Mouse (Mus musculus): ENCODE data around the gene Eps8l1. TPM values are rescaled to one million over a fixed set of nuclear protein-coding genes. Genes with fewer than 3 reads are reported as not detected.

Gene Eps8l1
- polyA plus RNA-seq, 1 experiment from 2014 or later, result 8.8 TPM

DNA sequence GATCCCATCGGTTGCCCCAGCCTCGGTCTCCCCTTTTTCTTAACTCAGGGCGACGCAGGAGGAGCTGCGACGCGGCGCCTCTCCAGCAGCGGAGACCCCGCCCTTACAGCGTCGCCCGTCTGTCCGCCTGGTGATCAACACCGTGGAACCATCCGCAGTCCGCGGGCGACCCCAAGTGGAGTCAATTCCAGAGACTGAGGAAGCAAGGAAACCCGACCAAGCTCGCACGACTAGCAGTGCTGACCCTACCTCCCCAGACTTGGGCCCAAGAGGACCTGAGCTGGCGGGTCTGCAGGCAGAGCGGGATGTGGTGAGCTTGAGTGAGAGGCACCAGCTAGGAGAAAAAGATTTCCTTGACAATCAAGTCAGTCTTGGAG lies 10.7 kb downstream of the Eps8l1 start:
- WGBS, result 2% methylated on average over 24 of the region's 24 CpGs
- H3K9ac ChIP-seq (replicated peaks; ENCODE audit: low read length), result peak overlapping the region; percentile 43

DNA sequence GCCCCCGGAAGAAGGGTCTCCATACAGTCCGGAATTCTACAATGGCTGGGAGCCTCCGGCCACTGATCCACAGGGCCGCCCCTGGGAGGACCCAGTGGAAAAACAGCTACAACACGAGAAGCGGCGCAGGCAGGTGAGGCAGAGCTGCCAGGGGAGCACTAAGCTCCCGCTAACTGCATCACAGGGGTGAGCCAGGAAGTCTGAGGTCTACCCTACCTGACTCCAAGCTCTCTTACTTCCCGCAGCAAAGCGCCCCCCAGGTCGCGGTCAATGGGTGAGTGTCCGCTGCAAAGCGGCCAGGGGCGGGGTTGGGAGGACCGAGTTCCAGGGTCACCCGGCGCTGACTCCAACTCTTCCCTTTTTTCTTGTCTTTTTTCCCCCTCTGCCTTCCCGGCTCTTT lies 13.5 kb downstream of the Eps8l1 start:
- H3K27me3 ChIP-seq (ENCODE audit: insufficient read depth, low read length), result peaks cover 36% of the 10 kb centered on the region
- H3K36me3 ChIP-seq (ENCODE audit: insufficient read depth, low read length), result no peaks in the 10 kb centered on the region; the same call in 1 of the 2 replicates
- ATAC-seq (ENCODE audit: low FRiP score, low TSS enrichment), result no peak
- no peak overlapping the region for H3K9ac ChIP-seq (replicated peaks; ENCODE audit: low read length)
- no peaks in the 10 kb centered on the region for H3K9me3 ChIP-seq (ENCODE audit: low read length)
- peaks cover 14% of the 10 kb centered on the region for H3K4me1 ChIP-seq (ENCODE audit: insufficient read depth, low read length)
- peak overlapping the region; percentile 26; the same call in 1 of the 2 replicates for H3K4me2 ChIP-seq (replicated peaks; ENCODE audit: low read depth, low read length)
- H3K4me3 ChIP-seq (ENCODE audit: low read length), result no peak overlapping the region
- WGBS, result 11% methylated on average over 19 of the region's 19 CpGs
- no peak overlapping the region for H3K27ac ChIP-seq (ENCODE audit: low read length)

More for the DNA sequence above, 10.7 kb downstream of the Eps8l1 start:
- no peaks in the 10 kb centered on the region; the same call in 1 of the 2 replicates for H3K36me3 ChIP-seq (ENCODE audit: insufficient read depth, low read length)
- peak; percentile 90 for ATAC-seq (ENCODE audit: low FRiP score, low TSS enrichment)
- H3K9me3 ChIP-seq (ENCODE audit: low read length), result no peaks in the 10 kb centered on the region
- peak overlapping the region; percentile 39 for H3K4me3 ChIP-seq (ENCODE audit: low read length)
- H3K27me3 ChIP-seq (ENCODE audit: insufficient read depth, low read length), result peaks cover 36% of the 10 kb centered on the region
- peak overlapping the region; percentile 69 for H3K4me2 ChIP-seq (replicated peaks; ENCODE audit: low read depth, low read length)
- no peak overlapping the region for H3K27ac ChIP-seq (ENCODE audit: low read length)
- 0 out of 2 replicates have a peak, but pooled peaks cover 4% of the 10 kb centered on the region for H3K4me1 ChIP-seq (ENCODE audit: insufficient read depth, low read length)

DNA sequence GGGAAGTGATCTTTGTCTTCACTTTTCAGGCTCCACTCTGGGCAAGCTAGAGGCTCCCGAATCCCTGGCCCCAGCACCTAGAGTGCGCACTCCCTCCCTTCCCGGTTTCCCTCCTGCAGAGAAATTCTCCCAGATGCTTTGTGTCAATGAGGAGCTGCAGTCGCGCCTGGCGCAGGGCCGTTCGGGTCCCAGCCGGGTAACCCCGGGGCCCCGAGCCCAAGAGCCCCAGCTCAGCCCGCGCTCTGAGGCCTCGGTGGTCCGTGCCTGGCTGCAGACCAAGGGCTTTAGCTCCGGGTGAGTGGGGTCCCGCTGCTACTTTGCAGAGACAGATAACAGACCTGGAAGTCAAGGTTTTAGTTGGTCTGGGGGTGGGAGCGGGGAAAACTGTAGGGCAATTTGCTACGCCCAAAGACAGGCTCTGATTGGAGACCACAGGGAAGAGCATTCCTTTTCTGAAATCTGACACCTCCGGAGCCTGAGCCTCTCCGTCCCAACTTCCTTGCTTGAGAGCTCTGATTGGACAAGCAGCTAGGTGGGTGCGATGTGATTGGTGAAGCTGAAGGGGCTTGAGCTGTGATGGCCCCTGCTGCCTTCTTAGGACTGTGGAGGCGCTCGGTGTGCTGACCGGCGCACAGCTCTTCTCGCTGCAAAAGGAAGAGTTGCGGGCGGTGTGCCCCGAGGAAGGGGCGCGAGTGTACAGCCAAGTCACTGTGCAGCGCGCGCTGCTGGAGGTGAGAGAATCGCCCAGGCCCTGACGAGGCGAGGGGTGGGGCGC lies 17.7 kb downstream of the Eps8l1 start:
- Histone ChIP-seq H3K27me3 (ENCODE audit: insufficient read depth, low read length) (peaks cover 17% of the 10 kb centered on the region), H3K9ac (replicated peaks; ENCODE audit: low read length) (peak overlapping the region; percentile 78), H3K36me3 (ENCODE audit: insufficient read depth, low read length) (peaks cover 18% of the 10 kb centered on the region), H3K27ac (ENCODE audit: low read length) (peak overlapping the region; percentile 99), H3K4me2 (replicated peaks; ENCODE audit: low read depth, low read length) (peak overlapping the region; percentile 92), H3K9me3 (ENCODE audit: low read length) (no peaks in the 10 kb centered on the region), H3K4me1 (ENCODE audit: insufficient read depth, low read length) (peaks cover 24% of the 10 kb centered on the region), H3K4me3 (ENCODE audit: low read length) (peak overlapping the region; percentile 64)
- WGBS, result under 1% methylated on average over 39 of the region's 39 CpGs
- ATAC-seq (ENCODE audit: low FRiP score, low TSS enrichment), result peak; percentile 98

DNA sequence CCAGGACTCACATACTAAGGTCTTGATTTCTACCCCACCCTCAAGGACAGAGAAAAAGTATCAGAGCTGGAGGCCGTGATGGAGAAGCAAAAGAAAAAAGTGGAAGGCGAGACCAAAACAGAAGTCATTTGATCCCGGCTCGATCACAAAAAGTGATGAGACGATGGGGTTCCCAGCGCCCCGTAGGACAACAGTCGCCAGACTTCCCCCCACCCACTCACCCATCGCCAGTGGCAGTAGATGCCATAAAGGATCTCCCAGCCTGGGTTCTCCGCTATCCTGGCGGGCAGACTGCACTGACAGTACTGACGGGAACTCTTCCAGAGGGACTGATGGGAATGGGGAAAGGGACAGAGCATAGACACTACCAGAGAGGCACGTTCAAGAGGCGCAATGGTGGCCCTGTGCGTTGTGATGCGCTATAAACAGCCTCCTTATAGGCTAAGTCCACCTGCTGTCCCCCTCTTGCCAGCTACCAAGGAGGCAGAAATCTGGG lies 18.4 kb downstream of the Eps8l1 start:
- no peaks in the 10 kb centered on the region for H3K9me3 ChIP-seq (ENCODE audit: low read length)
- 5% methylated on average over 16 of the region's 16 CpGs for WGBS

DNA sequence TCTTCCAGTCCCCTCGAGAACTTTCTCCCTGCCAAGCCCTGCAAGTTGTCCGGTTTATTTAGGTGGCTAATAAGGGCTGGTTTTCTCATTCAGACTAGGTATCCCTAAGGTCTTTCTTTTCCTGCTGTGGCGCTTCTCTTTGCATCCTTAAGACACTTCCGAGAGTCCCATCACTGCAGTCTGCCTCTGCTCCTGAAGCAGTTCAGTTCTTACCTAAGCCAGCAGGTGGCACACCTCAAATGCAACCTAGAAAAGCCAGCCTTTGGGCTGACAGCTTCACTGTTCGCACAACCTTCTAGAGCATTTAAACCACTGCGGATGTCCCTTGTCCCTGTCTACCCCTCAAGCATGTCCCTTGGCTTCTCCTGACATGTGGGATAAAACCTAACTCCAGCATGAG lies 19.2 kb downstream of the Eps8l1 start:
- H3K4me1 ChIP-seq (ENCODE audit: insufficient read depth, low read length), result peaks cover 24% of the 10 kb centered on the region
- no peaks in the 10 kb centered on the region for H3K9me3 ChIP-seq (ENCODE audit: low read length)
- WGBS, result 25% methylated on average over 6 of the region's 6 CpGs
- peaks cover 30% of the 10 kb centered on the region for H3K36me3 ChIP-seq (ENCODE audit: insufficient read depth, low read length)
- H3K4me3 ChIP-seq (ENCODE audit: low read length), result no peak overlapping the region
- ATAC-seq (ENCODE audit: low FRiP score, low TSS enrichment), result no peak
- H3K4me2 ChIP-seq (replicated peaks; ENCODE audit: low read depth, low read length), result no peak overlapping the region
- H3K27ac ChIP-seq (ENCODE audit: low read length), result no peak overlapping the region
- 0 out of 2 replicates have a peak overlapping the region, but pooled peaks have one; percentile 12 for H3K9ac ChIP-seq (replicated peaks; ENCODE audit: low read length)
- H3K27me3 ChIP-seq (ENCODE audit: insufficient read depth, low read length), result peaks cover 4% of the 10 kb centered on the region; the same call in 1 of the 2 replicates

More for the DNA sequence above, 18.4 kb downstream of the Eps8l1 start:
- H3K27ac ChIP-seq (ENCODE audit: low read length), result peak overlapping the region; percentile 99
- peaks cover 12% of the 10 kb centered on the region for H3K27me3 ChIP-seq (ENCODE audit: insufficient read depth, low read length)
- H3K9ac ChIP-seq (replicated peaks; ENCODE audit: low read length), result peak overlapping the region; percentile 71
- H3K36me3 ChIP-seq (ENCODE audit: insufficient read depth, low read length), result peaks cover 24% of the 10 kb centered on the region
- H3K4me3 ChIP-seq (ENCODE audit: low read length), result peak overlapping the region; percentile 64
- peak; percentile 13 for ATAC-seq (ENCODE audit: low FRiP score, low TSS enrichment)
- peaks cover 24% of the 10 kb centered on the region for H3K4me1 ChIP-seq (ENCODE audit: insufficient read depth, low read length)
- peak overlapping the region; percentile 92 for H3K4me2 ChIP-seq (replicated peaks; ENCODE audit: low read depth, low read length)

- Histone ChIP-seq H3K4me1 (ENCODE audit: insufficient read depth, low read length) (peaks cover 23% of the 10 kb centered on the region), H3K9me3 (ENCODE audit: low read length) (no peaks in the 10 kb centered on the region), H3K4me2 (replicated peaks; ENCODE audit: low read depth, low read length) (no peak overlapping the region), H3K4me3 (ENCODE audit: low read length) (no peak overlapping the region), H3K36me3 (ENCODE audit: insufficient read depth, low read length) (peaks cover 43% of the 10 kb centered on the region), H3K27me3 (ENCODE audit: insufficient read depth, low read length) (no peaks in the 10 kb centered on the region), H3K9ac (replicated peaks; ENCODE audit: low read length) (no peak overlapping the region), H3K27ac (ENCODE audit: low read length) (no peak overlapping the region)
- no peak for ATAC-seq (ENCODE audit: low FRiP score, low TSS enrichment)
- WGBS, result 83% methylated on average over 12 of the region's 12 CpGs
Measured at GRCm38 (mm10) chr7:4482281-4482680, 21.8 kb downstream of the Eps8l1 start.

DNA sequence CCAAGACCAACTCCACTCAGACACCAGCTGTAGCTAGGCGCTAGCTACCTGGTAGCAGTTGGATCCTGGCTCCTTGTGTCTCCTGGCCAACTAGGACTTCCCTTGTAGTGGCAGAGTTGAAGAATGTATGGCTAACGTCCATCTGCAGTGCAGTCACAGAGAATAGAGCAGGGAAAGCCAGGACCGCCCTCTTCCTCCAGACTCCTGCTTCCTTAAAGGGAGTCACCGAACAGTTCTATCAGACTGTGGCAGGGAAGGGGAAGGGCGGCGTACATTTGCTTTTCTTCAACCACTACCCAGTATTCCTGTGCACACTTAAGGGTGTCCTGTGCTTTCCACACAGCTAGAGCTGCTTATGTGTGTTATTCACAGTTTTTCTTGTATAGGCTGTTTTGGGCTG lies 30.8 kb downstream of the Eps8l1 start:
- no peak overlapping the region for H3K9ac ChIP-seq (replicated peaks; ENCODE audit: low read length)
- H3K4me1 ChIP-seq (ENCODE audit: insufficient read depth, low read length), result peaks cover 8% of the 10 kb centered on the region; the same call in 1 of the 2 replicates
- H3K4me2 ChIP-seq (replicated peaks; ENCODE audit: low read depth, low read length), result no peak overlapping the region
- H3K27me3 ChIP-seq (ENCODE audit: insufficient read depth, low read length), result no peaks in the 10 kb centered on the region
- ATAC-seq (ENCODE audit: low FRiP score, low TSS enrichment), result no peak
- H3K9me3 ChIP-seq (ENCODE audit: low read length), result no peaks in the 10 kb centered on the region
- H3K36me3 ChIP-seq (ENCODE audit: insufficient read depth, low read length), result peaks cover 34% of the 10 kb centered on the region
- H3K4me3 ChIP-seq (ENCODE audit: low read length), result no peak overlapping the region
- H3K27ac ChIP-seq (ENCODE audit: low read length), result peak overlapping the region; percentile 26; the same call in 1 of the 2 replicates
- 70% methylated on average over 6 of the region's 6 CpGs for WGBS

- no peaks in the 10 kb centered on the region for H3K9me3 ChIP-seq (ENCODE audit: low read length)
- no peaks in the 10 kb centered on the region for H3K27me3 ChIP-seq (ENCODE audit: insufficient read depth, low read length)
- peaks cover 36% of the 10 kb centered on the region for H3K36me3 ChIP-seq (ENCODE audit: insufficient read depth, low read length)
- no peak overlapping the region for H3K9ac ChIP-seq (replicated peaks; ENCODE audit: low read length)
- H3K27ac ChIP-seq (ENCODE audit: low read length), result no peak overlapping the region
- no peak overlapping the region for H3K4me2 ChIP-seq (replicated peaks; ENCODE audit: low read depth, low read length)
- H3K4me1 ChIP-seq (ENCODE audit: insufficient read depth, low read length), result peaks cover 8% of the 10 kb centered on the region; the same call in 1 of the 2 replicates
- no peak overlapping the region for H3K4me3 ChIP-seq (ENCODE audit: low read length)
- 63% methylated on average over 13 of the region's 13 CpGs for WGBS
- peak; percentile 62 for ATAC-seq (ENCODE audit: low FRiP score, low TSS enrichment)
Measured at GRCm38 (mm10) chr7:4492284-4493224, 32.1 kb downstream of the Eps8l1 start.

DNA sequence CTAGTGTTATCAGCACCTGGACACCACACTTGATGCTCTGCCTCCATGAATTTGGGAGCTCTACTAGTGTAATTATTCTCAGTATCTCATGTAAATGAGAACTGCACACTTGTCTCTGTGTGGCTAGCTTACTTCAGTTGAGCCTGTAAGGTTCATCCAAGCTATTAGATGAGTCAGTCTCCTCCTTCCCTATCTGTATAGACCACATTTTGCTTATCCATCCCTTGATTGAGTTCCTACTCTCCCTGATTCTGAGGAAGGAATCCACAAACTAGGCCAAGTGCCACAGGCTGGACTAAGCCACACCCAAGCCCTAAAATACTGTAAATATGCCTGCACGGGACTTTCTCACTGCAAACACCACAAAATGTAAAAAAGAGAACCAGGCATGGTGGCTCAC lies 33.5 kb downstream of the Eps8l1 start:
- peaks cover 19% of the 10 kb centered on the region for H3K4me1 ChIP-seq (ENCODE audit: insufficient read depth, low read length)

More for the DNA sequence above, 33.5 kb downstream of the Eps8l1 start:
- H3K4me3 ChIP-seq (ENCODE audit: low read length), result no peak overlapping the region
- 69% methylated on average over 1 of the region's 1 CpGs for WGBS
- H3K27ac ChIP-seq (ENCODE audit: low read length), result no peak overlapping the region
- H3K36me3 ChIP-seq (ENCODE audit: insufficient read depth, low read length), result peaks cover 30% of the 10 kb centered on the region
- H3K4me2 ChIP-seq (replicated peaks; ENCODE audit: low read depth, low read length), result no peak overlapping the region
- H3K9ac ChIP-seq (replicated peaks; ENCODE audit: low read length), result no peak overlapping the region
- no peak for ATAC-seq (ENCODE audit: low FRiP score, low TSS enrichment)
- no peaks in the 10 kb centered on the region for H3K27me3 ChIP-seq (ENCODE audit: insufficient read depth, low read length)
- no peaks in the 10 kb centered on the region for H3K9me3 ChIP-seq (ENCODE audit: low read length)
